Mouse (Mus musculus) urinary bladder, postnatal 10 days (tissue): ENCODE results near the gene Jade1.

Experiments used
- DNase-seq: peaks from one replicate; pipeline ENCODE4 v3.0.0; 2022; ENCODE audit warnings: low spot score

The Jade1 gene

DNA sequence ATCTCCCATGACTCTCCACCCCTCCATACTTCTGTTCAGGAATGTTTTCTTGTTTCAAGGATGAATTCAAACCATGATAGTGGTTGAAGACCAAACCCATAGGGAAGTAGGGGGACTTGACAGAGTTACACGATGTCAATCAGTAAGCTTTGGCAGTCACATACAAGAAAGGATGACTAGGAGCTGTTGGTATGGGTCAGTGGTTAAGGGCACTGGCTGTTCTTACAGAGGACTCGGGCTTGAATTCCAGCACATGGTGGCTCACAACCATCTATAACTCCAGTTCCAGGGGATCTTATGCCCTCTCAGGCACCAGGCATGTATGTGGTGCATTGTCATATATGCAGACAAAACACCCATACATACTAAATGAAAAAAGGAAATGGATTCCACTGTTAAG is 21.7 kb downstream of the Jade1 start:
- DNase-seq, result no peak

DNA sequence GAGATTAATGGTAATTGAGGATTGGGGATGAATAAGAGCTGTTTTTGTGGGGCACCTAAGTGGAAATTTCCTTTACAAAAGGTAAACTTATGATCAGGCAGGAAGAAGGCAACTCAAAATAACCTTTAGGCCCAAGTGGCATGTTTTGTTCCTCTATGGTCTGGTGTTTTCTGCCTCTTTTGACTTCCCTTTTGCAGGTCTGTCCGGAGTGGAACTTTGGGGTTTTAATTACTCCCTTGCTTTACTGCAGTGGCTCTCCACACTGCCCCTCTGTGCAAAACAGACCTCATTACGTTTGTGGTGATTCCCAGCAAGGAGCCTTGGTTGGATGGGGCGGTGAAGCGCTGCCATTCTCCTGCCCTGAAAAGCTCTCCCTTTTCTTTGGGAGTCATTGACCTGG is 24.3 kb downstream of the Jade1 start:
- DNase-seq, result no peak

DNA sequence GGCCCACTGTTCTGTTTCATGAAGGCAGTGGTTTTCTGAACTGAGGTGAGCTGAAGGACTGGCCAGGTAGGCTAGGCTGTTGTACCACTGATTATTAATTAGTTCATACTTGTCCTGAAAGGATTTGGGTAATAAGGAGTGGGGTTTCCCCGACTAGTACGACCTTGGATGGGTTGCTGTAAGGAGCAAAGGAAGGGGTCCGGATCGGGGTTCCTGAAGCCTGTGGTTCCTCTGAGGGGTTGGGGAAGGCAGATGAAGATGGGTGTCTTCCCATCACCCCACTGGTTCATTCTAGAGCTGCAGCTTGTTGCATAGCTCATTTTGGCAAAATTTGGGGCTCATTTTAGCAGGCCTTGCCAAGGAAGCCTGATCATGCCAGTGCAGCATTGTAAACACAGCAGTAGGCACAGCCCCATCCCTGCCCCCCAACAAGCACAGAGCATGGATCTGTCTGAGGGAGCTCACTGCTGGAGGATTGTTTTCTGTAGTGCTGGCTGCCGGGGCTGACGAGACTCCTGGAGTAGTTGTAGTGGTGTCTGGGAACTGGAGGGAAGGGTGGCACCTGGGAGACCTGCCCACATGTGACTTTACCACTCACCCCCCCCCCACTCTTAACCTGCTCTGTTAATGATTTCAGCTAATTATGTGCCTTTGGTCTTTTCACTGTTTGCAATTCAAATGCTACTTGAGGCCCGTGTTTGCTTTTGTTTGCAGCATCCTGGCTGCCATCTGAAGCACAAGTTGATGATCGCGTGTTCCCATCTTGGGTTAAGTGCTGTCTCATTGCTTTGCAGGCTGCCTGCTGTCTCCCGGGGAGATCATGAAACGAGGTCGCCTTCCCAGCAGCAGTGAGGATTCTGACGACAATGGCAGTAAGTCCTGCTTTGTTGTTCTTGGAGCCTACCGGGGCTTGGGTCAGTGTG is 25.1 kb downstream of the Jade1 start:
- DNase-seq, result no peak

DNA sequence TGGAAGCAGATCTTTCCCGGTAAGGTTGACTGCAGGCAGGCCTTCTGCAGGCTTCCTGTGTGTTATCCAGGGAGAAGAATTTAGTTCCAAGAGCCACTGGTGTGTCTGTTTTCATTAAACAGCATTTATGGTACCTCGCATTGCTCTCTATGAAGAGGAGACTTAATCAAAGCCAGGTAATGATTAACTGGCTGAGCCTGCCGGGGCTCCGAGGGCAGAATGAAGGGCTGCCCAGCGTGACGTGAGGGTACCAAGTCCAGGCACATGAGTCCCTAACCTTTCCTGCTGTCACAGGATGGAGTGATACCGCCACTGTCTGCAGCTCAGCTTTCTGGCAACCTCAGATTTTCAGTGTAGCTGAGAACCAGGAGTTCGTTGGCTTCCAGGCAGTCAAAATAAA is 25.9 kb downstream of the Jade1 start:
- DNase-seq, result no peak

DNA sequence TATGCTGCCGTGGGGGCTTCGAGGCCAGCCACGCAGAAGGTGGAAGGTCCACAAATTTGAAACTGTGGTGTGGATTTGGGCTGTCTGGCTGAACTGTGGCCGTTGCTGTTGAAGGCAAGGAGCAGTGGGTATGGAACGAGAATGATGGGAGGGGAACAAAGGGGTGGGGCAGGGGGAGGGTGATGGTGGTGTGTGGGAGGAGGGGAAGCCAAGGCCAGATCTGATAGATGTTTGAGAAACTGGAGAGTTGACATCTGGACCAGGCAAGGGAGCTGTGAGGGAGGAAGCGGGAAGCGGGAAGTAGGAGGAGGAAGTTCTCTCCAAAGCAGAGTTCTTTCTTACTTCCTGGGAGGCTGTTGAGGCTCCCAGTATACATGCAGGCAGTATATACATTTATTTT is 26.7 kb downstream of the Jade1 start:
- no peak for DNase-seq

DNA sequence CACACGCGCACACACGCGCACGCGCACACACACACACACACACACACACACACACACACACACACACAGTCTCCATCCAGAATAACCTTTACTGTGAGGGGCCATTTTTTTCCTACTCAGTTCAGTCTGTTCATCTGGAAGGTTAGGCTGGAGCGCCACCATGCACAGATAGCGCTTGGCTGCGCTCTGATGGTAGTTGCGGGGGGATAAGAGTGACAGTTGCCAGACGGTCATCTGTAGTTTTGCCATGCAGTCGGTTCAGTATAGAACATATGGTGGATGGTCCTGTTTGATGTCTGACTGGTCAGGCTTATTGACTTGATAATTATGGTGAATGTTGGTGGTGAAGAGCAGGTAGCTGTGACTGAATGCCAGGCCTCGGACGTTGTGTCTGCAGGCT is 27.6 kb downstream of the Jade1 start:
- no peak for DNase-seq

GRCm38 (mm10) chr3:41583621-41584020 is 28.1 kb downstream of the Jade1 start:
- no peak for DNase-seq

DNA sequence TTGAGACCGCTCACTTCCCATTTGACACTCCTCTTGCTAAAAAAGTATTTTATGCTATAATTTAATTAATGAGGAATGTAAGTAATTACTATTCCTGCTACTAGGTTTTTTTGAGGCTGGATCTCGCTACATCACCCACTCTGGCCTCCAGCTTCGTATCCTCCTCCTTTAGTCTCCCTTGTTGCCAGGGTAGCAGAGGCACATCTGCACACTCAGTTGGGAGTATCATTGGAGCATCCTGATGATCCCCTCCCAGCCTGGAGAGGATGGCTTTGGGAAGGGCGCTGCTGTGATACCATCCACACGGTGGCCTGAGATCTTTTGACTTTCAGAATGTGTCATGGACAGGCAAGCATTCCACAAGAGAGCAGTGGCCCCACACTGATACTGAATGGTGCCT is 30.0 kb downstream of the Jade1 start:
- DNase-seq, result no peak

DNA sequence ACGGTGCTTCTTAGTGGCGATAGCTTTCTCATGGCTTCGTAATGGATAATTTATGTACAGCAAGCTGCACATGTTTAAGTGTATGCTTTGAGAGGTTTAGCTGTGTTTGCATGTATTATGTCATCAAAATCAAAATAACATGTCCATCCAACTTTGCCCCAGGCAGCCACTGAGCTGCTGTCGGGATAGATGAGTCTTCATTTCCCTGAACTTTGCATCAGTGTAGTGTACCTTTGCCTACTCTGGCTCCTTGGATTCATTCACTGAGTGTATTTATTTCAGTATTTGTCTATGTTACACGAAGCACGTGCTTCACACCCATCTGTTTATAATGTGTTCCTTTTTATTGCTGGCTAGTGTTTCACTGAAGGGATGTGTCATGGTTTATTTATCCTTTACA is 30.8 kb downstream of the Jade1 start:
- DNase-seq, result no peak

DNA sequence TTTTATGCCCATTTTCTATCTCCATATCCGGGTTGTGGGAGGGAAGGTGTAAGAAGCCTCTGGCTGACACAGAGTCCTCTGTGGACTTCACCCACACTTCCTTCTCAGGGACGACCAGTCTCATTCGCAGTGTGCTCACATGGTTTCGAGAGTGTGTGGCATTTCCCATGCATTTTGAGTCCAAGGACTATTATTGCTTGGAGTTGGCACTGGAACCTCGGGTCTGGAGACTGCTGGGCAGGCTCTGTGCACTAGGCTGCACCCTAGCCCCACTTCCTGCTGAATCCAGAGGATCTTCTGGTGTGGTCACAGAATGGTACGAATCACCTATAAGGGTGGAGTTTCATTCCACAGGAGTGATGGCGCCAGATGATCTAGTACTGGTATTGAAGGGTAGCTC is 31.4 kb downstream of the Jade1 start:
- DNase-seq, result no peak

DNA sequence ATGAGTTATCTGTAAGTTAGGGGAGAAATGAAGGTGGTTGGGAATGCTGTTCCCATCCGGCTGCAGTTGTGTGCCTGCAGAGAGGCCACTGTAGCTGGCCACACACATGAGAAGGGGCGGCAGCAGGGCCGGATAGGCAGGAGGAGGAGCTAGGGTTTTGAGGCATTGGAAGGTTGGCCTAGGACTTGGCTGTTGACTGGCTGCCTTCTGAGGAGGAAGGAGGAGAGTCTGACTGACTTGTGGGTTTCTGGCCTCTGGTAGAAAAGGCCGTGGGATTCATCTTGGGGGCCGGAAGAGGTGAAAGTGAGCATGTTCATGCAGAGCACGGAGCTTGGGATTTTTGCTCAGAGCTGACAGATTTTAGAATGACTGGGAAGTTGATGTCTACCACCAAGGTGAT is 32.1 kb downstream of the Jade1 start:
- no peak for DNase-seq

DNA sequence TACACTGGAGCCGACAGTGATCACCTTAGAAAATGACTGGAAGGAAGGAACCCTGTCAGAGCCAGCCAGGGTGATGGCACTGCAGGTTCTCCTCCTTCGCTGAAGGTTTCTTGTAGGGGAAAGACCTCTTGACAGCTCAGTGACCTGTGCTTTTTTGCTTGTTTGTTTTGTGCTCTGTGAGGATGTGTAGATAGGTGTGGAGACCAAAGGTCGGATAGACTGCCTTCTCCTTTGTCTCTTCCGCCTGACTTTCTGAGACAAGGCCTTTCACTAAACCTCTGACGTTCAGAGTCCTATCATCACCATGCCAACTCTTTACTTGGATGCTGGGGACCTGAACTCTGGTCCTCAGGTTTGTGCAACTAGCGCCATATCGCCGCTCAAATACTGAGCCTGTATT is 33.0 kb downstream of the Jade1 start:
- no peak for DNase-seq

DNA sequence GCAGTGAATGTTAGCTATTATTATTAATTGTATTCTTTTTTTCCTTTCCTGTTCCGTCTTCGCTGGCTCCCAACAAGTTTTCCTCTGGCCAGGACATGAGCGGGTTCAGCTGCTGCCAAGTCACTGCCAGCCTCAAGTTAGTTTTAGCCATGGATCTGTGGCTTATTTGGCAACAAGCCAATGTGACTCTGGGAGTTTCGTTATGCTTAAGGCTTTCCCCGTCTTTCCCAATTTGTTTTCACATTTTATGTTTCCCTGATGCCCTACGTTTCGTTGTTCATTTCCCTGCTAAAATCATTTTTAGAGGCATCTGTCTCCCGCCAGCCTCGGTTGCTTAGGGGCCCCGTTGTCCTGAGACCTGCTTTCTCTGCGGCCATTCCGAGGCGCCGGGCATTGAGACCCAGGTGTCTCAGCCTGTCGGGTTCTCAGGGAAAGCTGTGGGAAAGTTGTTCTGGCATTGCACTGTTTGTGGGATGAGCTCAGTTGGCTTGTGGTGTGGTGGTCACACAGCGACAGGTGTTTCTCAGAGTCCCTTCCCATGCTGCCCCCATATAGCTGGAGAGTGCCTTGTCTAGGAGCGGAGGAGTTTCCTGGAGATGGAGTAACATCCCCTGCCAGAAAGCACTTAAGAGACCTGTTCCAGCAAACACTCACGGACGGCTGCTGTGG is 33.8 kb downstream of the Jade1 start:
- DNase-seq, result no peak

DNA sequence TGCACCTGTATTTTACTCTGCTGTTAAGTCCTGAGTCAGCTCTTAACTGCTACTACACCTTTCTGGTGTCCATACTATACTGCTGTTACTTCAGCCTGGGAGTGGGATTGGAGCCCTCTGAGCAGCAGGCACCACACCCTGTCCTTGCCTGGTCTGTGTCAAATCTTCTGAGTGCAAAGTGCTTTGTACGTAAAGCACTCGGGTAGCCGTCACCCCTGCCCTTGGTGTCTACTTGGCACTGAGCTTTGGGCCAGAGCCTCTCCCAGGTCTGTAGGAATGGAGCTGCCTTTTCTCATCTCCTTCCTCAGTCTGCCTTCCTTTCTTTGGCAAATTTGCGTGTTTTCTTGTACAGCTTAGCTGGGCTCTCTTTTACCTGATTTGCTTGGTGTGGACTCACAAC is 34.5 kb downstream of the Jade1 start:
- no peak for DNase-seq

DNA sequence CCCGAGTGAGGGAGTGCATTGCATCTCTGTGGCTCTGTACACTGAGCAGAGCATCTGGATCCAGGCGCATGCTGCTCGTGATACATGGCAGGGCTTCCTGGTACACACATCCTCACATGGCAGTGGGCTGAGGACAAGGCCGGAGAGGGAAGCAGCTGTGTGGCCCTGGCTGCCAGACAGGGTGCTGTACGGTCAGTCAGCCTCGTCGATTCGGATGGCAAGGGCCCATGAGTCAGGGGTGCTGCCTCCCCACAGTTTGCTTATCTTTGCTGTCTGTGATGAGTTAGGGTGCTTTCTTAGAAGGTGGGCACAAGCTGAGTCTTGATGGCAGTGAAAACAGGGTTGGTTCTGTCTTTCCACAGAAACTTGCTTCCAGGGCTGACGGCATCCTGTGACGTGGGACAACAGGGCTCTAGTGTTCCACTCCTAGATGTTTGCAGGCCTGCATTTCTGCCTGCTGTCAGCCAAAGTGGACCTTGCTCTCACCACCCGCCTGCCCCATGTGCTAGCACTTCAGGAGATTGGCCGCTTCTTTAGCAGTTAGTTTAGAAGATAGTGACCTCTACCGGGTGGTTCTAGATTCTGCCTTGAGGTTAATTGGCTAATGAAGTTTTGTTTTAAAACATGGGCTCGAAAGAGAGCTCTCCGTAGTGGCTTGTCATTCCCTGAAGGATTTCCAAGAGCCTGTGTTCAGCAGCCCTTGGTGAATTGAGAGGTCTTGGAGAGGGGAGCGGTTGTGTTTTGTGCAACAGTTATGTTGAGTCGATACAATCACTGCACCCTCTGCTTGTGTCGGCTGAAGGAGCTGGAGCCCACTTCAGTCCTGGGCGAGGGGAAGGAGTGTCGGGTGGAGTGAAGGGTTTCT is 35.4 kb downstream of the Jade1 start:
- no peak for DNase-seq

DNA sequence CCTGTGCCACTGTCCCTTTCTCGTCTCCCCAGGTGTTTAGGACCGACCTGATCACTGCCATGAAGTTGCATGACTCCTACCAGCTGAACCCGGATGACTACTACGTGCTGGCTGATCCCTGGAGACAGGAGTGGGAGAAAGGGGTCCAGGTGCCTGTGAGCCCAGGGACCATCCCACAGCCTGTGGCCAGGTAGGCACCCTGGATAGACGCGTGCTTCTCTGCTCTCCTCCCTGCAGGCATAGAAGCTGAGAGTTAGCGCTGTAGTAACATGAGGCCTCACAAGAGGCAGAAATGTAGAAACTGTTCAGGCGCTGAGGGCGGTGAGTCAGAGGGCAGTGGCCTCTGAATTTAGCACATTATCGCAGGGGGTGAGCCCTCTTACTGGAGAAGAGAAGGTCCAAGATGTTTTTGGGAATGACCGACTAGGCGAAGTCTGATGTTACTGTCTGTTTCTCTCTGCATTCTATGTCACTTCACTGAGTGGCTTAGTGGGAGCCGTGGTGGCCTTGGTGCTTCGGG is 36.2 kb downstream of the Jade1 start:
- no peak for DNase-seq

- DNase-seq, result no peak
These were observed 37.3 kb downstream of the Jade1 start for GRCm38 (mm10) chr3:41592805-41593204.

- no peak for DNase-seq
These were observed 38.8 kb downstream of the Jade1 start for GRCm38 (mm10) chr3:41594097-41594879.

DNA sequence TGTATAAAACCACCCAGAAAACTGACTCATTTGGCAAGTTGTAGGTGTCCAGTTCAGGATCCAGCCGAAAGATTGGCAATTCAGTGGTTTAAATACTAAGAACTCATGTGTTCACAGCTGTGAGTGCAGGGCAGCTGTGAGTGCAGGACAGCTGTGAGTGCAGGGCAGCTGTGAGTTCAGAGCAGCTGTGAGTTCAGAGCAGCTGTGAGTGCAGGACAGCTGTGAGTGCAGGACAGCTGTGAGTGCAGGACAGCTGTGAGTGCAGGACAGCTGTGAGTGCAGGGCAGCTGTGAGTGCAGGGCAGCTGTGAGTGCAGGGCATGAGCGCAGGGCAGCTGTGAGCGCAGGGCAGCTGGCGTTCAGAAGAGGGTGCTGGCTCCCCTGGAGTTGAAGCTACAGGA is 39.5 kb downstream of the Jade1 start:
- no peak for DNase-seq

- no peak for DNase-seq
These were observed 41.5 kb downstream of the Jade1 start for GRCm38 (mm10) chr3:41597036-41597435.

- no peak for DNase-seq
These were observed 42.9 kb downstream of the Jade1 start for GRCm38 (mm10) chr3:41598412-41598811.

DNA sequence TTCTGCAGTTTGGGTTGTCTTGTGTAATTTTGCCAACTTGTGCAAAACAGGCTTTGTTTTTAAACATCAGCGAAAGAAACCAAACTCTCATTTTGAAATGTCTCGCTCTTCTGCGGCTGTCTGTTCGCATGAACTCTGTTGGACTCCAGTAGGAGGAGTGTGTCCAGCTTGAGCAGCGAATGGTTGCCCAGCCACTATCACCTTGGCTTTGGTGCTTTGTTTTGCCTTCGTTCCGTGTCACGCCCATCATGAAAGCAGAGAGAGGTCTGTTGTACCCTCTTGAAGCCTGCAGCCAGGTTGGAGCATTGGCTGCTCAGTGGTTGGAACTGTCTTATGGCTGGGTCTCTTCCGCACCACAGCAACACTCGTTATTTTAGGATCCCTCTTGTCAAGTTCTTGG is 43.7 kb downstream of the Jade1 start:
- DNase-seq, result no peak
